Mouse (Mus musculus): ENCODE data around the gene Ccl24.

DNA sequence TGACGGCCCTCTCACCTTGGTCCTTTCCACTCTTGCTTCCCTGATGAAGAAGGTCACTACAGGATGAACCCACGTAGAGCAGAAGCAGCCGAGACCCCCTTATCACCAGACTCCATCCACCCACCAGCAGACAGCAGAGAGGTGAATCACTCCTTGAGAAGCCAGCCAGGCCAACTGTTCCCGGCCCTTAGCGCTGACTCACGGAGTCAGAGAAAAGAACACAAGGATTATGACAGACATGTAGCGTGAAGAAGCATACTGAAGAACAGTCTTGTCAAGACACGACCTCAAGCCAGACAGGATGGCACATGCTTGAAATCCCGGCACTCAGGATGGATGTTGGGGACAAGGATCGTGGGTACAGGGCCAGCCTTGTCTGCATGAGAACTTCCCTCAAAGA, 48.9 kb upstream of the Ccl24 start:
- TF ChIP-seq POLR2A (IDR thresholded peaks at IDR 0.05; ENCODE audit: low read depth, low read length) (no peak), CTCF (IDR thresholded peaks at IDR 0.05; ENCODE audit: extremely low read depth, insufficient read length, insufficient replicate concordance, low read depth, low read length) (no peak)
